Mouse (Mus musculus) Patski (cell line): Measurements from ENCODE around the gene Ubxn6. TPM values are rescaled to one million over a fixed set of nuclear protein-coding genes. Genes with fewer than 3 reads are reported as not detected.

ENCODE experiments used
- ATAC-seq: fragments of 100-300 bp; one replicate; pipeline ENCODE4 v1.8.0; 2021
- CTCF ChIA-PET: fragments of 350-600 bp; sonication (Branson Sonifier 250); formaldehyde crosslinking; loops from one replicate; lab custom pipeline; 2022; ENCODE audit warnings: inconsistent platforms; lab: Charles Lee
- POLR2A ChIA-PET: fragments of 350-600 bp; sonication (Branson Sonifier 250); formaldehyde crosslinking; loops from one replicate; lab custom pipeline; 2022; ENCODE audit warnings: antibody characterized with exemption, inconsistent platforms; lab: Charles Lee
- DNase-seq: peaks from one replicate; pipeline ENCODE4 v3.0.0-alpha.2; 2011; ENCODE audit warnings: low read depth, low spot score
- H3K27me3 ChIP-seq: fragments of 371-371 bp; one replicate; pipeline ENCODE4 v1.5.1; 2021
- CTCF ChIP-seq: fragments of 100-300 bp; IDR thresholded peaks from one replicate; pipeline ENCODE4 v1.5.1; 2021
- in situ Hi-C: fragments of 300-500 bp; cut with MboI; formaldehyde crosslinking; loops from 3 replicates; pipeline ENCODE4 v1.11.1; 2018; ENCODE audit warnings: low pct_unique_long_range_greater_than_20kb, mixed read lengths
- polyA plus RNA-seq: library from polyadenylated mRNA; unstranded; gene quantifications from one replicate; pipeline ENCODE4 v1.2.3, GENCODE M21; 2021

The Ubxn6 gene
- polyA plus RNA-seq, 1 experiment from 2014 or later, result 66.0 TPM

DNA sequence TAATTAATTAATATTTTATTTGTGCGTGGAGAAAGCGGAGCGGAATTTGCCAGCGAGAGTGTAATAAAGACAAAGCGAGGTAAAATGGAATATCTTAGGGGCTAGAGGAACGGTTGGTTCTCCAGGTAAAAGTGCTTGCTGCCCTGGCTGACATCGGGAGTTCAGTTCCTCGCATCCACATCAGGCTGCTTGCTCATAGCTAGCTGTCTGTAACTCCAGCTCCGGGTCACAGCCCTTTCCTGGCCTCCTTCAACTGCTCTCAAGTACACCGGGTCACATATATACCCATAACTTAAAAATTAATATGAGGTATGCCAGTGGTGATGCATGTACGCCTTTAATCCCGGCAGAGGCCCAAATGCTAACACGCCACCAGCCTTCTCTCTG is 37.9 kb downstream of the Ubxn6 start:
- ChIA-PET POLR2A (interaction anchor here (1.0 to 2.2 kb wide), 3 partner anchors 20 to 41 kb away, joined by 3 to 17 read pairs (median 9); no protein-coding TSS in a partner anchor), CTCF (interaction anchor here (0.9 to 7.1 kb wide), 19 partner anchors 9 to 78 kb away, joined by 3 to 72 read pairs (median 5); partner anchors contain the start of genes Hdgfl2, Mpnd, Stap2 and Yju2)
- no peaks in the 10 kb centered on the region for H3K27me3 ChIP-seq
- ATAC-seq, result no peak
- DNase-seq, result no peak
- in situ Hi-C loops, result no loop called here
- no peak for TF ChIP-seq CTCF

DNA sequence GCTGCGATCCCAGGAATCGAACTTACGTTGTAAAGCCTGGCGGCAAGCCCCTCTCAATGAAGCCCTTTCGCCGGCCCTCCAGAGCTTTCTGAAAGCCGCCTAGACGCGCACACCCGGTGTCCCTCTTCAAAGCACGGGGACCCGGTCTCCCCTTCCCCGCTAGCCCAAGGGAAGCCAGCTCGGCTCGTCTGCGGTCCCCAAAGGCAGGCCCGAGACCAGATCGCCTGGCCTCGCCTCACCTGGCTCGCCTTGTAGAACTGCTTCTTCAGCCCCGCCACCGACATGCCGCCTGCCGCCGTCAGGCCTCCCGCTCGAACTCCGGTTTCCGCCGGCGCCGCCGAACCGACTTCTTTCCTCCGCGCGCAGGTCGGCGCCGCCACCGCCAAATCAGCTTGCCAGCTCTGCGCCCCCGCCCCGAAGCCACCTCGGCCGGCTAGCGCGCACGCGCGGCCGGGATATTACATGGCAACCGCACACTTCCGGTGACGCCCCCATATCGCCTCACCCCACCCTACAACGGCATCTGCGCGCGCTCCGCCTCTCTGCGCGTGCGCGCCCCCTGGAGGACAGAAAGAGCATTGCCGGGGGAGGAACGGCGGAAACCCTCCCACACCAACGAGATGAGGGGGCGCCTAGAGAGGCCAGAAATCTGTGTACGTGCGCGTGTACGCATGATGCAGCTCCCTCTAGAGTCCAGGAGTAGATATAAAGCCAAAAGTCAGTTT is 38.5 kb downstream of the Ubxn6 start, which contains the start of gene Sh3gl1:
Gene Sh3gl1, minus strand, starts transcription at position 460 of the 725 bp plus-strand sequence.
- H3K27me3 ChIP-seq, result no peaks in the 10 kb centered on the region
- no peak for TF ChIP-seq CTCF
- in situ Hi-C loops, result no loop called here
- ChIA-PET CTCF (interaction anchor here (0.9 to 7.1 kb wide), 21 partner anchors 9 to 77 kb away, joined by 3 to 72 read pairs (median 5); partner anchors contain the start of genes Hdgfl2, Mpnd, Stap2 and Yju2), POLR2A (interaction anchor here (0.7 to 2.2 kb wide), 5 partner anchors 9 to 27 kb away, joined by 3 to 17 read pairs (median 4); no protein-coding TSS in a partner anchor)
- DNase-seq, result peak; percentile 98
- ATAC-seq, result peak; percentile 47

DNA sequence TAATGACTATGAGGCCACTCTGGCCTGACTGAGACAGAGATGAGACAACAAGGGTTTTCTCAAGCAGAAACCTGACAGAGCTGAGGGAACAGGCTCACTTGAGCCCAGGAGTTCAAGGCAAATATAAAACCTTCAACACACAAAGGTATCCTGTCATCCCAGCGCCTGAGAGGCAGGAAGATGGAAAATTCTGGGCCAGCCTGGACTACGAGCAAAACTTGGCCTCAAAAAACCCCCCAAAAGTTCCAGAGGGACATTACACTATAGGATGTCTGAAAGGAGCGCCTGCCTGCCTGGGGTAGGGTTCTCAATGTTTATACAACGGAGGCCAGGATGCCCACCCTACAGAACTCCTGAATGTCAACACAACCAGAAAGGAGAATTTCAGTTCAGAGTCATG is 39.6 kb downstream of the Ubxn6 start:
- no peak for ATAC-seq
- ChIA-PET POLR2A (no interaction called here), CTCF (interaction anchor here (1.8 to 7.1 kb wide), 2 partner anchors 14 to 26 kb away, joined by 8 to 48 read pairs; no protein-coding TSS in a partner anchor)
- DNase-seq, result no peak
- in situ Hi-C loops, result no loop called here
- no peaks in the 10 kb centered on the region for H3K27me3 ChIP-seq
- no peak for TF ChIP-seq CTCF

DNA sequence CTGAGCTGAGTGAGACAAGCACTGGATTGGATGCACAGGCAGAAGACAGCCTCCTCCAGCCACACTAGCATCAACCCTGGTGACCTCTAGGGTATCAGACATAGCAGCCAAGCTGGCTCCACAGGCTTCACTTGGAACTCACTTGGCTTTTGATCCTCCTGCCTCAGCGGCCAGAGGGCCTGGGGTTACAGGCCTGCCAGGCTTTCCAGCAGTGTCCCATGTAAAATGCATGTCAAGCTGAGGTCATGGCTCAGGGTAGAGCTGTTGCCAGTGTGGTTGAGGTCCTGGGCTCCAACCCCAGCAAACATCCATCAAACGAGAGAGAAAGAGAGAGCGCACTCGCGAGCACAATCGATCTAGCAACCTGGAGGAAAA is 40.1 kb downstream of the Ubxn6 start:
- no peak for TF ChIP-seq CTCF
- ChIA-PET CTCF (interaction anchor here (1.8 to 7.1 kb wide), 3 partner anchors 14 to 25 kb away, joined by 8 to 54 read pairs (median 48); no protein-coding TSS in a partner anchor), POLR2A (no interaction called here)
- in situ Hi-C loops, result no loop called here
- no peaks in the 10 kb centered on the region for H3K27me3 ChIP-seq
- DNase-seq (no peak), ATAC-seq (no peak)

DNA sequence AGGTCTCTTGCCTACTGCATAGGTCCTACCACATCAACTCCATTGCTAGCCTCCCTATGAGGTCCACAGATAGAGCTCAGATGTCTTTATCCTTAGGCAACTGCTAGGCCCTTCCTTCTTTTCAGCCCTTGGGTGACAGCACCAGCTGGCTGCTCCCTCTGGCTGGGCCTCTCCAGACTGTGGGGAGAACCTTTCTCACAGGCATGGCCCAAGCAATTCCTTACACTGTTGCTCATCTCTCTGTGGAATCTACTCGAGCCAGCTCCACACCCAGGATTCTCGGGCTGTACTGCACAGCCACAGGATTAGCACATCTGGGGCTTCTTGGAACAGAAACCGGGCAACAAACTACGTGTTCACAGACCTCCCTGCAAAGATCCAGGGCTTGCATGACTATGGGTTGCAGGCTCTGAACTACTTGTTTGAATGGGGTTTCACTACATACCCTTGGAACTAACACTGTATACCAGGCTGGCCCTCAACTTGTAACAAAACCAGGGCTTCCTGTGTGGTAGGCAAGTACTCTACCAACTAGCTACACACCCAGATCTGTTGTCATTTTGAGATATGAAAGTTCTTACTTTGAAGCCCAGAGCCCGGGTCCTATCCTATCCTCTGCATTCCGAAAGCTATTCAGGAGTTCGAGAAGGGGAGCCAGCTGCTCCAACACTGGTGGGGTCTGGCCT is 40.6 kb downstream of the Ubxn6 start:
- ChIA-PET CTCF (interaction anchor here (1.2 to 7.1 kb wide), 5 partner anchors 10 to 25 kb away, joined by 3 to 54 read pairs (median 8); no protein-coding TSS in a partner anchor), POLR2A (no interaction called here)
- ATAC-seq, result no peak
- in situ Hi-C loops, result no loop called here
- TF ChIP-seq CTCF, result no peak
- H3K27me3 ChIP-seq, result no peaks in the 10 kb centered on the region
- DNase-seq, result no peak

DNA sequence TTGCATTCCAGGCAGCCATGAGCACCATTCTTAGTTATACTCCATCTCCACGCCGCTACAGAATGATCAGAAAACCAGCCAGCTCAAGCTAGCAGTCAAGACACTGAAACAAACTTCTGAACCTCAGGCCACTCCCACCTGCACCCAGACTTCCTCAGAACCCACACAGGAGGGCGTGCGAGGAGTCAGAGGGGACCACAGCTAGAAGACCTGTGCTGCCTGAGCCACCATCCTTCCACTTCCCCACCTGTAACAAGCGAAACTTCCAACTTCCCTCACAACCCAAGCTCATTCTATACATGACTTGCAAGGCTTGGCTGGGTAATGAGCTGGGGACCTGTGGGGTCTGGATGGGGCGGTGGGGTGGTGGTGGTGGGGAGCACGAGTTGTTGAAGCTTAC is 42.0 kb downstream of the Ubxn6 start:
- ChIA-PET POLR2A (interaction anchor here (1.1 to 1.3 kb wide), 2 partner anchors 11 to 14 kb away, joined by 4 to 7 read pairs; no protein-coding TSS in a partner anchor), CTCF (interaction anchor here (1.1 to 7.1 kb wide), 8 partner anchors 9 to 73 kb away, joined by 3 to 54 read pairs (median 3); no protein-coding TSS in a partner anchor)
- in situ Hi-C loops, result no loop called here
- ATAC-seq, result no peak
- no peaks in the 10 kb centered on the region for H3K27me3 ChIP-seq
- DNase-seq, result no peak
- TF ChIP-seq CTCF, result no peak

DNA sequence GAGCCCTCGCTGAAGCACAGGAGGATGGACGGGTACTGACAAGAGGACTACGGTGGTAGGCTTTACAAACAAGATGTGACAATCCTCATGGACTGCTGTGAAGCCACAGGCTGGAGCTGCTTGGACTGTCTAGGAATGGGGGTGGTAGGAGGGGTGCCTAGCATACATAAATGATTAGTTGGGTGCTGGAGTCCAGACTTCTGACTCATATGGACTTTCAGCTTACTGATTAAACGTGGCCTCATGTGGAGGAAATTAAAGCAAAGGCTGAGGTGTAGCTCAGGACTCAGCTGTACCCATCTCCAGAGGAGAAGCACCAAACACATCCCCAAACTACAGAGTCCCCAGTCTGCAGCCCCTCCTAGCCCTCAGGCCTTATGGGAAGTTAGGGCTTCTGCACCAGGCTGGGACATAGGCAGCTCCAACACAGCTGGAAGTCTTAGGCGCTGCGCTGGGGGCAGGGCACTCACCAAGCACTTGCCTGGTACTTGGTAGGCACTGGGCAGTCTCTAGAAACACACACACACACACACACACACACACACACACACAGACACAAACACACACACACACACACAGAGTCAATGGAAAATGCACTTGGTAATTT is 42.6 kb downstream of the Ubxn6 start:
- ChIA-PET CTCF (interaction anchor here (1.1 to 7.1 kb wide), 9 partner anchors 8 to 72 kb away, joined by 3 to 54 read pairs (median 3); partner anchors contain the start of genes Chaf1a and Hdgfl2), POLR2A (interaction anchor here (1.1 to 1.3 kb wide), 2 partner anchors 11 to 14 kb away, joined by 4 to 7 read pairs; no protein-coding TSS in a partner anchor)
- DNase-seq, result no peak
- ATAC-seq, result peak; percentile 69
- no peak for TF ChIP-seq CTCF
- in situ Hi-C loops, result no loop called here
- H3K27me3 ChIP-seq, result no peaks in the 10 kb centered on the region

DNA sequence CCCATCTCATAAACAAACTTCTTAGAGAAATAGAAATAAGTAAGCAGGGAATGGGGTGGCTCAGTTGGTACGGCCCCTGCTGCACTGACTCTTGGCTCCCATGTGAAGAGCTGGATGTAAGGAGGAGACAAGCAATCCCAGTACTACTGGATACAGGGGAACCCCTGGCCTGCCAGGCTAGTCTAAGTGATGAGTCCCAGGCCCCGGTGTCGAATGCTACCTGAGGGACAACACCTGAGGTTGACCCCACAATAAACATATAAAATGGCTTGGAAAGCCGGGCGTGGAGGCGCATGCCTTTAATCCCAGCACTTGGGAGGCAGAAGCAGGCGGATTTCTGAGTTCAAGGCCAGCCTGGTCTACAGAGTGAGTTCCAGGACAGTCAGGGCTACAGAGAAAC is 43.4 kb downstream of the Ubxn6 start:
- TF ChIP-seq CTCF, result no peak
- POLR2A ChIA-PET, result no interaction called here
- DNase-seq (no peak), ATAC-seq (no peak)
- in situ Hi-C loops, result no loop called here
- H3K27me3 ChIP-seq, result no peaks in the 10 kb centered on the region
- CTCF ChIA-PET, result interaction anchor here (1.1 to 7.1 kb wide), 6 partner anchors 9 to 48 kb away, joined by 3 to 54 read pairs (median 8); partner anchors contain the start of genes Chaf1a and Hdgfl2

DNA sequence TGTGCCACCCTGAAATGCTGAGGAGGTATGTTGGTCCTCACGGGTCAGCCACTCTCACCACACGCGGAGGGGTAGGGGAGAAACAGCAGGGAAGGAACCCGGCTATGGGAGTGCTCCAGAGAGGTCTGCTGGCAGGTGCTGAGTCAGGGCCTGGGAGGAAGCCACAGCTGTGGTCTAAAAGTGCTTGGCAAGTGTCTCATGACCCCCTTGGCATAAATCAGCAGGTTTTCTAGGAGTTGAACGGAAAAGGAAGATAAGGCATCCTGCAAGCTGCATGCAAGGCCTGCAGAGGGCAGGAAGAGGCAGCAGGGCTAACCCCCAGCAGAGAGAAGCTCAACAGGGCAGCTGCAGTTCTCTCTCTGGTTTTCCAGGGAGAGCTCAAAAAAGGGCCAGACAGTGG is 43.9 kb downstream of the Ubxn6 start:
- DNase-seq (no peak), ATAC-seq (peak; percentile 13)
- no peak for TF ChIP-seq CTCF
- no peaks in the 10 kb centered on the region for H3K27me3 ChIP-seq
- ChIA-PET CTCF (interaction anchor here (1.1 to 7.1 kb wide), 6 partner anchors 9 to 48 kb away, joined by 3 to 54 read pairs (median 8); partner anchors contain the start of genes Chaf1a and Hdgfl2), POLR2A (interaction anchor here (1.2 kb wide), 1 partner anchor 9 kb away, joined by 3 read pairs; no protein-coding TSS in a partner anchor)
- in situ Hi-C loops, result no loop called here
